Mouse (Mus musculus) frontal cortex, adult (tissue): Measurements from ENCODE around the gene Gm21822.
"Not testable (repeated sequence)": the region's sequence is repeated elsewhere in the genome, so short reads cannot be mapped to it uniquely, and the experiment has no call there.

Experiments used
- ATAC-seq: cut with Nextera tagmentation; 2 replicates; pipeline ENCODE4 v1.9.2; 2017; ENCODE audit warnings: mild to moderate bottlenecking, moderate library complexity, mixed read lengths; ENCODE audit not compliant: low TSS enrichment

Gm21822 gene

GRCm38 (mm10) chrY:18654182-18654581, at the start of gene Gm21822:
TSS of gene Gm21822 (plus strand) at chrY:18654482.
- ATAC-seq: not testable (repeated sequence)
